Mouse (Mus musculus): ENCODE results near the gene Clca4a. TPM values are rescaled to one million over a fixed set of nuclear protein-coding genes. Genes with fewer than 3 reads are reported as not detected.
"Not testable (repeated sequence)": the region's sequence is repeated elsewhere in the genome, so short reads cannot be mapped to it uniquely, and the experiment has no call there.

The Clca4a gene
- polyA plus RNA-seq, 1 experiment from 2014 or later: not detected

- H3K27ac ChIP-seq: no peak overlapping the region
- H3K27me3 ChIP-seq: no peaks in the 10 kb centered on the region
- no peaks in the 10 kb centered on the region for H3K4me1 ChIP-seq (replicated peaks)
- 53% methylated on average over 4 of the region's 4 CpGs for WGBS
- no peak overlapping the region for H3K4me3 ChIP-seq
- H3K9ac ChIP-seq: no peak overlapping the region
- no peak for ATAC-seq (replicated peaks; ENCODE audit: insufficient number of reproducible peaks, insufficient read depth, low FRiP score, low read depth)
- no peaks in the 10 kb centered on the region for H3K9me3 ChIP-seq (replicated peaks)
- H3K36me3 ChIP-seq: no peaks in the 10 kb centered on the region
- no peak overlapping the region for H3K4me2 ChIP-seq
These were observed 8.8 kb downstream of the Clca4a start for GRCm38 (mm10) chr3:144966074-144966473.

- Histone ChIP-seq H3K27me3 (no peaks in the 10 kb centered on the region), H3K4me2 (no peak overlapping the region), H3K9ac (no peak overlapping the region), H3K4me1 (replicated peaks) (no peaks in the 10 kb centered on the region), H3K36me3 (no peaks in the 10 kb centered on the region), H3K9me3 (replicated peaks) (no peaks in the 10 kb centered on the region), H3K27ac (no peak overlapping the region), H3K4me3 (no peak overlapping the region)
- ATAC-seq (replicated peaks; ENCODE audit: insufficient number of reproducible peaks, insufficient read depth, low FRiP score, low read depth): no peak
- 62% methylated on average over 4 of the region's 4 CpGs for WGBS
These were observed 24.0 kb downstream of the Clca4a start for GRCm38 (mm10) chr3:144950829-144951228.

- H3K27ac ChIP-seq; H3K9me3 ChIP-seq (replicated peaks); ATAC-seq (replicated peaks; ENCODE audit: insufficient number of reproducible peaks, insufficient read depth, low FRiP score, low read depth); H3K36me3 ChIP-seq; H3K4me1 ChIP-seq (replicated peaks); H3K4me3 ChIP-seq; H3K27me3 ChIP-seq; H3K9ac ChIP-seq: not testable (repeated sequence)
- H3K4me2 ChIP-seq: peak overlapping the region; percentile 34; the same call in 1 of the 2 replicates
- WGBS: 36% methylated on average over 5 of the region's 5 CpGs
These were observed 27.5 kb downstream of the Clca4a start for GRCm38 (mm10) chr3:144947376-144947775.

DNA sequence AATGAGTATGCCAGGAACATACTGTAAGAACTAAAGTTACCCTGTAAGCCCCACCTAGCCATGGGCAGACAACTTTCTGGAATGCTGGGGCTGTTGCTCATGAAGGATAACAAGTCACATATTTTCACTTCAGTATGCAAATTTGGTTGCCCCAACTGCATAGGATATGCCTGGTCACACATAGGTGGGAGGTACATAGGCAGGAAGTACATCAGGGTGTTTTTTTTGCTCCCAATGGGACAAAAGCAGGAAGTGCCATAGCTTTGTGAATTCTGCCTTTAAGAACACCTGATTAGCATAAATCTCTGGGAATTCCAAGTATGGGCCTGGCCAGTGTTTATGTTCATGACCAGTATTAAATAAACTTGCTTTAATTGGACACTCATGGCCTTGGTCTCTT, 41.2 kb downstream of the Clca4a start:
- not testable (repeated sequence) for ATAC-seq (replicated peaks; ENCODE audit: insufficient number of reproducible peaks, insufficient read depth, low FRiP score, low read depth); H3K9me3 ChIP-seq (replicated peaks); H3K27me3 ChIP-seq; H3K27ac ChIP-seq; H3K9ac ChIP-seq; H3K4me2 ChIP-seq; H3K4me1 ChIP-seq (replicated peaks); H3K36me3 ChIP-seq; H3K4me3 ChIP-seq

GRCm38 (mm10) chr3:144933011-144933491, 41.8 kb downstream of the Clca4a start:
- Histone ChIP-seq H3K4me3 (no peak overlapping the region), H3K4me1 (replicated peaks) (no peaks in the 10 kb centered on the region), H3K9ac (no peak overlapping the region), H3K27ac (no peak overlapping the region), H3K36me3 (no peaks in the 10 kb centered on the region), H3K27me3 (no peaks in the 10 kb centered on the region), H3K9me3 (replicated peaks) (no peaks in the 10 kb centered on the region), H3K4me2 (no peak overlapping the region)
- WGBS: 76% methylated on average over 1 of the region's 1 CpGs
- ATAC-seq (replicated peaks; ENCODE audit: insufficient number of reproducible peaks, insufficient read depth, low FRiP score, low read depth): no peak

- no peak for ATAC-seq (replicated peaks; ENCODE audit: insufficient number of reproducible peaks, insufficient read depth, low FRiP score, low read depth)
- no peak within 1 kb of the TSS for H3K4me3 ChIP-seq
- H3K4me1 ChIP-seq (replicated peaks): no peaks in the 10 kb centered on the region
- no peak within 1 kb of the TSS for H3K4me2 ChIP-seq
- no peak within 1 kb of the TSS for H3K9ac ChIP-seq
- no peaks in the 10 kb centered on the region for H3K27me3 ChIP-seq
- H3K36me3 ChIP-seq: no peaks in the 10 kb centered on the region
- H3K9me3 ChIP-seq (replicated peaks): no peaks in the 10 kb centered on the region
- no peak within 1 kb of the TSS for H3K27ac ChIP-seq
These were observed 42.5 kb downstream of the Clca4a start, which contains the start of gene Clca4b for GRCm38 (mm10) chr3:144932335-144932734. Gene Clca4b (minus strand): TSS chr3:144932529.

GRCm38 (mm10) chr3:144914014-144914413, 60.8 kb downstream of the Clca4a start:
- Histone ChIP-seq H3K27ac (no peak overlapping the region), H3K9me3 (replicated peaks) (no peaks in the 10 kb centered on the region), H3K36me3 (no peaks in the 10 kb centered on the region), H3K27me3 (no peaks in the 10 kb centered on the region), H3K4me3 (no peak overlapping the region), H3K4me1 (replicated peaks) (no peaks in the 10 kb centered on the region), H3K9ac (no peak overlapping the region), H3K4me2 (no peak overlapping the region)
- ATAC-seq (replicated peaks; ENCODE audit: insufficient number of reproducible peaks, insufficient read depth, low FRiP score, low read depth): no peak
- WGBS: 82% methylated on average over 2 of the region's 2 CpGs

Other genes with a start within 250 kb of the Clca4a start
- 17.3 and 19.6 TPM in 2 replicates for gene Clca3a1, start 214.1 kb downstream of the Clca4a start, polyA plus RNA-seq (2015; fragmentation: Nextera tagmentation; extraction: Ambion mirVana)
- 7.5 and 15.0 TPM in 2 replicates for gene Clca3a2, start 155.6 kb downstream of the Clca4a start, polyA plus RNA-seq (2015; fragmentation: Nextera tagmentation; extraction: Ambion mirVana)
- 0.09 TPM in 1 of 2 replicates, not detected in the other for gene Clca3b, start 125.7 kb downstream of the Clca4a start, polyA plus RNA-seq (2015; fragmentation: Nextera tagmentation; extraction: Ambion mirVana)
- gene Clca4b, start 42.5 kb downstream of the Clca4a start, polyA plus RNA-seq (2015; fragmentation: Nextera tagmentation; extraction: Ambion mirVana): not detected in 2 replicates
- gene Clca1, start 57.7 kb upstream of the Clca4a start, polyA plus RNA-seq (2015; fragmentation: Nextera tagmentation; extraction: Ambion mirVana): 0.33 TPM in 1 of 2 replicates, not detected in the other
- gene Clca2, start 124.4 kb upstream of the Clca4a start, polyA plus RNA-seq (2015; fragmentation: Nextera tagmentation; extraction: Ambion mirVana): 0.06 and 0.39 TPM in 2 replicates
- 12.3 and 12.9 TPM in 2 replicates for gene Odf2l, start 143.5 kb upstream of the Clca4a start, polyA plus RNA-seq (2015; fragmentation: Nextera tagmentation; extraction: Ambion mirVana)

Measured in heart, embryonic 15.5 days (tissue).